Mouse (Mus musculus) CD4-positive, CD25-positive, alpha-beta regulatory T cell, adult 2 months (primary cell): ENCODE data around the gene Serpinf1.
A peak's percentile ranks its signal among the peaks of the same experiment; 100 is the strongest.
"Not testable (repeated sequence)": the region's sequence is repeated elsewhere in the genome, so short reads cannot be mapped to it uniquely, and the experiment has no call there.

Experiments used
- DNase-seq: peaks from one replicate; pipeline ENCODE4 v3.0.0-alpha.2; 2012; ENCODE audit warnings: low read depth, low spot score

Gene Serpinf1

DNA sequence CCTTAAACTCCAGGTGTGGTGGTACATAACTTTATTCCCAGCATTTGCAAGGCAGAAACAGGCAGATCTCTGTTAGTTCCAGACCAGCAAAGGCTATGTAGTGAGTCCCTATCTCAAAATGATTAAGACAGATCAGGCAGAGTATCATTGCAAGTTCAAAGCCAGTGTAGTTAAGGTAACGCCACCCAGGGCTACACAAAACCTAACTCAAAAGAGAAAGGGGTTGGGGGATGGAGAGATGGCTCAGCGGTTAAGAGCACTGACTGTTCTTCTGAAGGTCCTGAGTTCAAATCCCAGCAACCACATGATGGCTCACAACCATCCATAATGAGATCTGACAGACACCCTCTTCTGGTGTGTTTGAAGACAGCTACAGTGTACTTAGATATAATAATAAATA is 33.5 kb upstream of the Serpinf1 start:
- not testable (repeated sequence) for DNase-seq

DNA sequence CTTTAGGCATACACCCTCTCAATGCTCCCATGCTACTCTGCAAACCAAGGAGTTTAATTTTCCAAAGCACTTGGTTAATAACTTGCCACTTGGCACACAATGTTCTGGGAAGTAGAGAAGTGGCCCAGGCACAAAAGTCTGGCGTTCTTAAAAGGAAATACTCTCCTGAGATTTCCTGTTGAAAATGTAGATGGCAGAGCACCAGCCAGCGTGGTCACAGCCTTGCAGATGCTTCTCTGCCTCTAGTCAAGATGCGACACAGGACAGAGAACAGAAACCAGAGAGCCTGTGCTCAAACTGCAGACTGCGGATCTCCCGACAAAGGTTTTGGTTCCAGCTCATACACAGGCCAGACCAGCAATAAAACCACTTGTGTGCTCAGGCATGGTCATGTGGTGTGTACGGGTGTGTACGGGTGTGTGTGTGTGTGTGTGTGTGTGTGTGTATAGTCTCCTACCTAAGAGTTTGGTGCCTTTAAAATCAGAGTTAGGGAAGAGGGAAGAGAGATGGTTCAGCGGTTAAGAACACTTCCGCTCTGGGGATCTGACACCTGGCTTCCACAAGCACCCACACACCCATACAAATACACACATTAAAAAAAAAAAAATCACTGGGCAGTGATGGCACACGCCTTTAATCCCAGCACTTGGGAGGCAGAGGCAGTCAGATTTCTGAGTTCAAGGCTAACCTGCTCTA is 32.7 kb upstream of the Serpinf1 start:
- DNase-seq: peak; percentile 40

DNA sequence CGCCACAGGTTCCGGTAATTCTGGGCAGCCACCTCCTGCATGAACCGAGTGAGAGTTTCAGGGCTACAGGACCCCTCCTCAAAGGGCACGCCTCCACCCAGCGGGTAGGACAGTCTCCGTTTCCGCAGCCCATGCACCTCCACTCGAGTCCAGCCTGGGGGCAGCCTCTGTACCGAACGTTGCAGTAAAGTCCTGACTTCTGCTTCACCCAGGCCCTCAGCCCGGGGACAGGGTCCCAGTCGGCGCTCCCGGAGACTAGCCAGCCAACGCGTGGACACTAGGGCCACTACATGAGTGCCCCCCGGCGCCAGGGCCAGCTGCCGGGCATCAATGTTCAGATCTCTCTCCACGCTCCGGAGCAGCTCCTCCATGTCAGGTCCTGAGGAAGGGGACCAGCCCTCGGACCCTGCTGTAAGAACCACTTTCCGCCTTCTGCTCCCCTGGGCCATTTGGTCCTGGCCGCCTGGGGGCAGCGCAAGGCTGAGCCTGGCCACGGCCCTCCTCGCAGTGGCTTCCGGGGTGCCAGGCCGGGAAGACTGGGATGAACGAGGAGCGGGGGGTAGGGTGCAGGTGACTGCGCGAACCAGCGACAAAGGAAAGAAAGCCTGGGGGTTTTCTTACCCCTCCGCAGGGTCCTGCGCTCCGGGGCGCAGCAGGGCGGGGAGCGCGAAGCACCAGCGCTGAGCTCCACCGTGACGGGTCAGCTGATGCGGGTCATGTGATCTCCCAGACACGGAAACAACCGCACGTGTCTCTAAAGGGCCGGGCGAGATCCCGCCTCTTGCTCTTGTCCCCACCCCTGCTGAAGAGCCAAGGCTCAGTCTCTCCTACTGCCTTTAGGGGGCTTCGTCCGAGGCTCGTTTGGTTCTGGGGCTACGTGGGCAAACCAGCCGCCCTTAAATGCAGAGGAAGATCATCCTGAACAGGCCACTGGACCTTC is 31.8 kb upstream of the Serpinf1 start, which contains the start of gene Wdr81:
Gene Wdr81, minus strand, starts transcription at position 727 of the 940 bp plus-strand sequence.
- peak; percentile 92 for DNase-seq

DNA sequence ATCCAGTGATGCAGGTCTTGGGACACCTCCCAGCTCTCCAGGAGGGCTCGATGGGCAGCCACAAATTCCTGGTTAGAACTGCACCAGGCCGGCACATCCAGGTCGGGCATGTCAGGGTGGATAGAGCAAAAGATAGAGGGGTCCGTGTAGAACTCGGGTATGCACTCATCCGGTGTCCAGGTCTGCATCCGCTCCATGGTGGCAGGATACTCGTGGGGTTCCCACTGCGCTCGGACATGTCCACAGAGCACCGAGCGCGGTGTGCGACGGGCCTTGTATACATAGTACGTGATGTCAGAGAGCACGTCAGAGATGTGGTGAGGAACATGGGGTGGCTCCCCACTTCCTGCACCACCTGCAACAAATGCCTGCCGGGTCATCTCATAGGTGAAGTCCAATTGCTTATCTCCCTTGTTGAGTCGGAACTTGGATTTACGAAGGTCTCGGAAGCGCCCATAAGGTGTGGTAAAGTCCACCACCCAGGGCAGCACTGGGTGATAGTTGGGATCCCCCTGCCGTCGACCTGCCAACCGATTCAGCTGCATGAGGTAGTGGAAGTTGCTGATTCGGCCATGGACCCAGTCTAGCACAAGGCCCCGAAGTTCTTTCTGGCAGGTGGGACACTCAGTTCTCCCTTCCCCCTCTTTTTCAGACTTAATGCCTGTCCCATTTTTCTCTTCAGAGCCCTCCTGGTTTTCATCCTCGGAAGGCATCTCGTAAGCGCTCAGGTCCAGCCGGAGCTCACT is 30.5 kb upstream of the Serpinf1 start:
- no peak for DNase-seq

DNA sequence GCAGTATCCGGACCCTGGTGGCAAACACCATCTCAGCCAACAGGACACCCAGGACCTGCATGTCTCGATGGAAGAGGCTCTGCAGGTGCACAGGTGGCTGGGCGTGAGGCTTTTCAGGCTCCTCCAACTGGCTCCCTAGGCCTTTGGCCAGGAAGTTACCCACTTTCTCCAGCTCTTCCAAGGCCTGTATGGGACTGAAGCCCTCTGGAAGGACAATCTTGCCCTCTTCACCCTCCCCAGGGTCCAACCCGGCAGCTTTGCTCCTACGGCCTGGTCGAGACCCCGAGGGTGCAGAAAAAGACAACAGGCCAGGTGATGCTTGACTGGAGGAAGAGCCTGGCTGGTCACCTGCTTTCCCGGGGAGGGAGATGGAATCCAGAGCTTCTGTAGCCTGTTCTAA is 29.6 kb upstream of the Serpinf1 start:
- DNase-seq: no peak

DNA sequence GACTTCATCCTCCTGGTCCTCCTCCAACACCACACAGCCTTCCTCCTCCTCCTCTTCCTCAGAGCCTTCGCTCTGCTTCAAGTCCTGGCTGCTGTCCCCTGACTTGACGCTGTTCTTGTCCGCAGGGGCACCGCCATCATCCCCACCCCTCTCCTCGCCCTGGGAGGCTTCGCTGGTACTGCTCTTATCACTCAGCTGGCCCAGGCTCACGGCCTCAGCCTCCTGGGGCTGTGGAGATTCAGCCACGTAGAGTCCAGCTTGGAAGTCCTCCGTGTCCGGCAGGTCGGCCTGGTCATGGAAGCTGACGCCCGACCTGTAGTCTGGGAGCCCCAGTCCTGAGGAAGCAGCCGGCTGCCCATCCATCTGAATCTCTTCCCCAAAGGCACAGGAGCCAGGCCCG is 28.4 kb upstream of the Serpinf1 start:
- DNase-seq: no peak

DNA sequence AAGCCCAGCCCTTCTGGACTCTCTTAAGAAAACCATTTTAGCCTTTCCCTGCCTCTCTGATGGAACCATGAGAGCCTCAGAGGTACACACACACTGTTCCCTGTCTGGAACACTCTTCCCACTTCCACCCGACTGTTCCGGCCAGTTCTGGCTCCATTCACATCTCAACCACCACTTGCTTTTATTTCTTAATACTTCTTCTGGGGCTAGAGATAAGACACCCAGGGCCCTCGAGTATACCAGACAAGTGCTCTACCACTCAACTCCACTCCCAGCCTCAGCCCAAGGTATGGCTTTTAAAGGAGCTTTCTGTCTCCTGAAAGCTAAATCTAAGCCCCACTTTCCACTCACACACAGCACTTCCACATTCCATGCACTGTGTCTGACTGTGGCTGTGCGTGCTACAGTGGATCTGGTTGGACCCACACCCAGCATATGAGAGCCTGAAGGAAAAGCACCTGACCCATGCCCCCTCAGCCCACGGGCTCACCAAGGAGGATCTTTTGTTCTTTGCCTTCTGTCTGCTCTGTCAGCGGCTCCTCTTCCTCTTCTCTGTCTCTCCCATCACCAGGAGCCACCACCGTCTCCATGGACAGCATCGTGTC is 27.9 kb upstream of the Serpinf1 start:
- no peak for DNase-seq

DNA sequence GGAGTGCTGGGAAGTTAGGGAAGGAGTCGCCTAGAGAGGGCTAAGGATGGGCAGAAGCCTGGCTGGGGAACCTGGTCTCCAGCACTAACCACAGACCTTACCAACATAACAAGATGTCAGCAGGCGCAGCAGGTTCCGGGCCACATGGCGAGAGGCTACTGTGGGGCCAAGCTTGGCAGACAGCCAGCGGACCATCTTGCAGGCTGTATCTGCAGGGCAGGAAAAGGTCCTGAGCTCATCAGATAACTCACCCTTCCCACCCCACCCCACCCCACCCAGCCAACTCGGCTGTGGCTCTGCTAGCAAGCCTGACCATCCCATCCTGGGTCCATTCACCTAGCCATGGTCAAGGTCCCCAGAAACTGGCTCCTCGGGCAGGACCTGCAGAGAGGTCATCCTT is 27.2 kb upstream of the Serpinf1 start:
- no peak for DNase-seq

DNA sequence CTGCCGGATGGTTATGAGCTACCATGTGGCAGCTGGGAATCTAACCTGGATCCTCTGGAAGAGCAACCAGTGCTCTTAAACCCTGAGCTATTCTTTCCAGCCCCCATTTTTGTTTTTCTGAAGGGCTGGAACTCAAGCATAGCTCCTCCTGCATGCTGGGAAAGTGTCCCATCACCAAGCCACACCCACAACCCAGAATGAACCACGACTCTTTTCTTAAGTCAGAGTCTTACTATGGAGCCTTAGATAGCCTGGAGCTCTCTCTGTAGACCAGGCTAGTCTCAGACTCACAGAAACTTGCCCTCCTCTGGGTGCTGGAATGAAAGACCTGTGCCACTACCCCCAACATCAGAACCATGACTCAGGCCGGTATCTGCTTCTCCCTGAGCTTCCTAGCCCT is 26.1 kb upstream of the Serpinf1 start:
- no peak for DNase-seq

DNA sequence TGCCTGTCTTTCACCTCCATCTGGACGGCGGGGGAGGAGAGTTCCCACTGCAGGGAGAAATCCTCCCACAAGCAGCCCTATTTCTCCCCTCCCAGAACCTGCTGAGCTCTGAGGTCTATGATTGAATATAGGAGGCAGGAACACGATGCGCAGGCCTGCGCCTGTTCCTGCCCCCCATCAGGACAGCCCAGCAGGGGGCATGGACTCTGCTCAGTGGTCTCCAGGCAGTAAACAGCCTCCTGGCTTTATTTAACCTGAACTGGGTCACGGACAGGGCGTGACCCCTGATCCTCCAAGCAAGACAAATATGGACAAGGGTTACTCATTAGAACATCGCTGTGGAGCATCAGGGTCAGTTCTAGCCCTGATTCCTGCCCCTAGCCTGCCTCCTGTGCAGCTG is 21.2 kb upstream of the Serpinf1 start:
- DNase-seq: no peak

DNA sequence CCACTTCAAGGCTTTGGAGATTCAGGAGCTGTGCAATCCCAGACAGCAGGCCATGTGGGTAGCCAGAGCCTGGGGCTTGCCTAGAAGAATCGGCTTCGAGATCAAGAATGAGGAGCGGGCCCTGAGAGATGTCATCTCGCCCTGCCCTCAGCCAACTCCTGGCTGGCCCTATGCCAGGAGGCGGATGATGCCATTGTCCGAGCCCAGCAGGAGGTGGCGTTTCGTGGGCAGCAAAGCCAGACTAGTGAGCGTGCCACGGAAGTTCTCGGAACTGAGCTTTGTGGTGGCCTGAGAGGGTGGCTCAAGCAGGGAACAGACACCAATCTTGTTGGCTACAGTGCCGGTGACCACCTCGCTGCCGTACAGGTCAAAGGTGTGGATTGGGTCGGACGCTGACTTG is 19.1 kb upstream of the Serpinf1 start:
- no peak for DNase-seq

DNA sequence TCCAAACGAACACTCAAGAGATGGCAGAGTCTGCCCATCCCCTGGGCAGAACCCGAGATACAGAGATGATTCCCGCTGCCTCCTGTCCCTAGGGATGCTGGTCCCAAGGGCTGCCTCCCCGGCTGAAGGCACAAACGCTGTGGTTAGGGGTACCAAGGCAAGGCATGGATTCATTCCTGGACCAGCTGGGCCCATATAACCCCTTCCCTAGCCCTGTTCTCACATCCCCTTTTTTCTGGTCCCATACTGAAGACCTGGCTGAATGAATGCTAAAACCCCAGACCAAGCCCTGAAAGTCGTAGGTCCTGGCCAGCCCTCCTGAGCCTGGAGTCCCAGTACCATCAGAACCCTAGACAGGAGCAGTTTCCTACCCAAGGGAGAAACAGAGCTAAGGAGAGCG is 18.5 kb upstream of the Serpinf1 start:
- DNase-seq: no peak

DNA sequence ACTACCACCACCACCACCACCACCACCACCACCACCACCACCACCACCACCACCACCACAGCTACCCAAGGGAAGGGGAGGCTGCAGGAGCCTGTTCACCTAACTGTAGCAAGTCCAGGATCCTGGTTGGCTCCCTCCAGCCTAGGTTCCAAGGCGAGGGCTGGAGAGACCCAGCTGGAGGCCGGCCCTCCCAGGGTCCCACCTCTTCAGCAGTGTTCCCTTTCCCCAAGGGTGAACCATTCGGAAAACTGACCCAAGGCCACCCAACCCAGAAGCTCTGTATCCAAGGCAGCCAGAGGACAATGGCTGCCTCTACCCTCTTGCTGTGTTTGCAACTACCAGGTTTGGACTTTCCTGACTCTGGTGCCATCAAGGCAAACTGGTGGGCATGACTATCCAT is 17.4 kb upstream of the Serpinf1 start:
- no peak for DNase-seq

DNA sequence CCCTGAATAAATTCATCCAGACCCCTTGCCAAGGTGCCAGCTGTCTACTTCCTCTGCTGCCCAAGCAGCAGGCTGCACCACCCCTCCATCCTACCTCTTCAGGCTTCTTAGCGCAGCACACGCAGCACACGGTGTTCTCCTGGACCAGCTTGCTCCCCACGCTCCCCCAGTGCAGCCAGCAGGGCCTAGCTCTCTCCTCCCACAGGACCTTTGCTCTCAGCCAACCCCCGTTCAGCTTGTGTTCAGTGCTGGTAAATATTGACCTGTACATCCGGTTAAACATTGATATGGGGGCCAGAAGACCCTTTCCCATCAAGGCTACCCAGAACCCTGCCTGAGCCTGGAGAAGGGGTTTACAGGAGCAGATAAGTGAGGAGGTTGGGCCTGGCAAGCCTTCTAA is 16.9 kb upstream of the Serpinf1 start, which contains the start of gene Serpinf2:
Gene Serpinf2, minus strand, starts transcription at position 229 of the 400 bp plus-strand sequence.
- DNase-seq: no peak

DNA sequence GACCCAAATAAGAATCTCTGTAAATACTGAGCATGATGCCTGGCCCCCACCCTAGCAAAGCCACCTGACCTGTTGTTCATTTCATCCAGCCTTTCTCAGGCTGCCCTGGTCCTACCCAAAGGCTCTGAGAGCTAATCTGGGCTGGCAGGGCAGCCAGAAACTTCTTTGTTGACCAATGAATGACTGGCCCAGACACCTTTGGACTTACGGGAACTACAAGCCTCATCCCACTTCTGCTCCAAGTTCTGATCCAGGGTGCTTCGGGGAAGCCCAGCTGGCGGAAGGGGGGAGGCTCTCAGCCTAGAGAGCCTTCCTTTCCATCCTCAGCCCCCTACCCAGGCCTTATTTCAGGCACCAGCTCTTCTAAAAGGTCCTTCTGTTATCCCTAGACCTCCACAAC is 16.3 kb upstream of the Serpinf1 start:
- DNase-seq: no peak

DNA sequence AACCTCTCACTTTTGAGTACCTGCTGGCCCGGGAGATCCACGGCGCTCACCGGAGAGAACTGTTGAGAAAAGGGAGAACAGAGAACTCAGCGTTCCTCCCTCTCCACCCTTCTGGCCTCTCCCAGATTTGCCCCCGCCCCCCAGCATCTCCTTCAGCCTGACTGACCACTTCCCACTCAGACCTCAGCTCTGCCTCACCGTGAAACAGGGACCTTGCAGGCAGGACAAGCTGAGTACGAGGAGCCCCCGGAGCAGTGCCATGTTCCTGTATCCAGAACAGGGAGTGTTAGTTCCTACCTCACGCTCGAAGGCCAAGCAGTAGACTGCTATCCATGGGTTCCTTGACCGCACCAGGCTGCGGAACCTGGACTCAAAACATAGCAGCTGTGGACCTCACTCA is 15.7 kb upstream of the Serpinf1 start:
- no peak for DNase-seq

DNA sequence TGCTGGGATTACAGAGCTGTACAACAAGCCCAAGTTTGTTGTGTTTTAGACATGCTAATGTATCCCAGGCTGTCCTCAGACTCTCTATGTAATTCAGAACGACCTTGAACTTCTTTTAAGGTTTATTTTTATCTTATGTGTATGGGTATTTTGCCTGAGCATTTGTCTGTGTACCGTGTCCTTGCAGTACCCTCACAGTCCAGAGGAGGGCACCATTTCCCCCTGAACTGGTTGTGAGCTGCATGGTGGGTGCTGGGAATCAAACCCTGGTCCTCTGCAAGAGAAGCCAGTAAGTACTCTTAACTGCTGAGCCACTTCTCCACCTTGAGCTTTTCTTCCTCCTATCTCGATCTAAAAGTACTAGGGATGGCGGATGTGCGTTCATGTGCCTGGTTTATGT is 11.6 kb upstream of the Serpinf1 start:
- no peak for DNase-seq

DNA sequence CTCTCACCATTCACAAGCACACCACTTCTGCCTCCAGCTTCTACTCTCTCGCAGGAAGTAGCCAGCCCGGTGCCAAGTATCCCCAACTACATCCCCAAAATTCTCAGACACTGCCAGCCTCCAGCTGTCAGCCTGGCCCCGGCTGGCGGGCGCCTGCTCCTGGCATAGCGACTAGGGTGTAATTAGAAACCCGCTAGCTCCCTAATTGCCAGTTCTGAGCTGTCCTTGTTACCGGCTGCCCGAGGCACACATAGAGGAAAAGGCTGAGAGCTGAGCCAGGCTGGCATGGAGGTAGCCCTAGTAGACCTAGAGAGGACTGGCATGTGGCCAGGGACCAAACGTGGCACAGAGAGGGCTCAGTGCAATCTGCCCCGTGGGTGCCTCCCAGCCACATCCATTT is 8.8 kb upstream of the Serpinf1 start:
- DNase-seq: no peak

DNA sequence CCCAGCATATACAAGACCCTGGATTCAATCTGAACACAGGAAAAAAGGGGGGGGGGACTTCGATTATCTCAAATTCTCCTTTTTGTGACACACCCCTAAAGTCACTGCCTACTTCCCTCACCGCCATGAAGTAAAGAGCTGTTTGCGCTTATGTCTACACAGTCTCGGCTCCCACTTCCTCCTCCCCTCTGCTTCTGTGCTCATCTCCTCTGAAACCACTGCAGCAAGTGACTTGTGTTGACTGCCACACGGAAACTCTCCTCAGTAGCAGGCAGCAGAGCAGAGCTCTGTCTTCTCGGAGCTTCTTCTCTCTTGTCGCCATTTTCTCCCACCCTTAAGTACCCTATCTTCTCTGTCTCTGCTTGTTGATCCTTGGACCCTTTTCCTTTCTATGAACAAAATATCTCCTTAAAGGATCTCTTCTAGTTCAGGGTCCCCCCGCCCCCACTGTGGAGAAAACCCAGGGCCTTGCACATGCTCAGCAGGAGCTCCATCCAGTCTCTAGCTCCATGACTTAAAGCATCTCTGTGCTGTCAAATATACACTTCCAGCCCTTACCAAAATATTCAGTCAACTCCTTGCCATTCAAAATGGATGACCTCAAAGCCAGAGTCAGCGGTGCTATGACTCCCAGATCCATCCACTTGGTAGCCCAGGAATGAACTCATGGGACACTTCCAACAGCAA is 6.7 kb upstream of the Serpinf1 start:
- peak; percentile 75 for DNase-seq

DNA sequence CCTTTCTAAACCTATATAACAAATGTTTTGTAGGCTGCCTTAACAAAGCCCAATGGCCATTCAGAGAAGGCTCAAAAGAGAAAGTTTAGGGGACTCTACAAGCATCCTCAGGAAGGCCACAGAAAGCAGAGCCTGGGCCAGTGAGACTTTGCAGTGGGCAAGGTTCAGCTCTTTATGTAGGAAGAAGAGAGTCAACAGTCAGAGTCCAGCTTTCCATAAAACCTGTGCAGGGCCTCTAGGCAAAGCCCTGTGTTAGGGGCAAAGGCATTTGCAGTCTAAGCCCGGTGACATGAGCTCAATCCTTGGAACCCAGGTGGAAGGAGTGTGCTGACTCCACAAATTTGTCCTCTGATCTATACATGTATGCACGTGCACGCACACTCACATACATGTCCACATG is 2.0 kb upstream of the Serpinf1 start:
- no peak for DNase-seq

DNA sequence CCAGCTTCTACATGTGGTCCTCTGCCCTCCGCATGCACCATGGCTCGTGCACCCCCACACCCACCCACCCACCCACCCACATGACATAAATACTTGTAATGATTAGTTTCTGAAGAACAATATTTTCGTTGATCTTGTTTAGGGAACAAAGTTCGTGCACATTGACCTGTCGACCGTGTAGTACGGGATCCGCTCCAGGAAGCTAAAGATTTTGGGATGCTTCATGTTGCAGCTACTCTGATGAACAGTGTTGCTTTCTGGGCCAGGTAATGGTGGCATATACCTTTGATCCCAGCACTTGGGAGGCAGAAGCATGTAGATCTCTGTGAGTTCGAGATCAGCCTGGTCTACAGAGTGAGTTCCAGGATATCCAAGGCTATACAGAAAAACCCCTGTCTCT is 1.5 kb upstream of the Serpinf1 start:
- DNase-seq: no peak
